In the genomic region with DNA sequence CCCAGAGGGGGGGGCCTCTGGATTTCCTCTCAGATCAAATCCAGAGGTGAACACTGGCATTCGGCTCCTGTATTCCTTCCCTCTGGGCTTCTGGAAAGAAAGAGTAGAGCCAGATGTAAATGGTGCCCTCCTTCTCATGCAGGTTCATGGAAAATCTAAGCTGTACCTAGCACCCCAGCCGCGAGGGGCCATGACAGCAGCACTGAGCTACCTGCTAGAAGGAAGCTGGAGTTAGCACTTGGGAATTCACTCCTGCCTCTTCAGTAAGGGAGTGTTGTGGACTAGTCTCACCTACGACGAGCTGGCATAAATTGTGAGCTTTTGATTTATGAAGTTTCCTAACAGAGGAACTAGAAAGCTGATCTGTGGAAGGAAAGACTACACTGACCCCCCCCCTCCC, we compare ENCODE assay signal across 10 mouse cellular contexts. TPM values are rescaled to one million over a fixed set of nuclear protein-coding genes. Genes with fewer than 3 reads are reported as not detected.
A peak's percentile ranks its signal among the peaks of the same experiment; 100 is the strongest.
DNase-seq lines count a peak whose midpoint lies in the region; ATAC-seq and TF ChIP-seq lines count a peak whose summit lies in the region.
"Had no signal": no experiment of that assay in that cellular context is flagged by ENCODE, and none has a peak within 500 bp of the region (broad histone marks: within the 10 kb centered on the region; RNA-seq: fewer than 3 reads in every experiment).

No protein-coding gene starts in this region.

- H3K4me2 ChIP-seq in heart, embryonic 11.5 days = no peak overlapping the region
- no peak overlapping the region for H3K4me2 ChIP-seq in midbrain, embryonic 11.5 days
- H3K4me2 ChIP-seq in stomach, postnatal 0 days (replicated peaks; ENCODE audit: low read depth) = peak overlapping the region; percentile 34

- WGBS in heart, adult 2 months = 85% methylated on average over 5 of the region's 5 CpGs
- WGBS in heart, embryonic 11.5 days (ENCODE audit: insufficient replicate concordance) = 75% methylated on average over 5 of the region's 5 CpGs
- WGBS in midbrain, embryonic 10.5 days = 95% methylated on average over 5 of the region's 5 CpGs
- 90% methylated on average over 5 of the region's 5 CpGs for WGBS in midbrain, embryonic 11.5 days
- WGBS in stomach, postnatal 0 days = 52% methylated on average over 5 of the region's 5 CpGs

- H3K27me3 ChIP-seq in heart, adult 2 months (ENCODE audit: control insufficient read depth, insufficient read depth, low read length) = no peaks in the 10 kb centered on the region
- H3K27me3 ChIP-seq in heart, embryonic 11.5 days (ENCODE audit: control insufficient read depth, insufficient read depth, low read length) = no peaks in the 10 kb centered on the region
- H3K27me3 ChIP-seq in midbrain, embryonic 10.5 days (ENCODE audit: low read depth, poor library complexity, severe bottlenecking) = no peaks in the 10 kb centered on the region
- H3K27me3 ChIP-seq in midbrain, embryonic 11.5 days (ENCODE audit: control insufficient read depth, insufficient read depth, low read length) = no peaks in the 10 kb centered on the region
- no peaks in the 10 kb centered on the region for H3K27me3 ChIP-seq in stomach, postnatal 0 days (ENCODE audit: control insufficient read depth, insufficient read depth, low read length)

- H3K4me3 ChIP-seq in heart, adult 2 months = no peak overlapping the region
- H3K4me3 ChIP-seq in heart, embryonic 11.5 days (ENCODE audit: low read depth, low read length) = no peak overlapping the region
- no peak overlapping the region for H3K4me3 ChIP-seq in midbrain, embryonic 10.5 days
- no peak overlapping the region for H3K4me3 ChIP-seq in midbrain, embryonic 11.5 days (ENCODE audit: low read depth, low read length)
- H3K4me3 ChIP-seq in stomach, postnatal 0 days (ENCODE audit: low read depth, low read length) = 0 out of 2 replicates have a peak overlapping the region, but pooled peaks have one; percentile 10

- no peak for TF ChIP-seq POLR2A in heart, adult 2 months (IDR thresholded peaks at IDR 0.05; ENCODE audit: insufficient read depth, low read depth, low read length)

- H3K27ac ChIP-seq in heart, adult 2 months = peak overlapping the region; percentile 51
- H3K27ac ChIP-seq in heart, embryonic 11.5 days (ENCODE audit: low read depth, low read length) = no peak overlapping the region
- H3K27ac ChIP-seq in midbrain, embryonic 10.5 days (replicated peaks) = 0 out of 2 replicates have a peak overlapping the region, but pooled peaks have one; percentile 67
- no peak overlapping the region for H3K27ac ChIP-seq in midbrain, embryonic 11.5 days (ENCODE audit: low read depth, low read length)
- peak overlapping the region; percentile 81 for H3K27ac ChIP-seq in stomach, postnatal 0 days (replicated peaks)

- H3K36me3 ChIP-seq in heart, adult 2 months (ENCODE audit: control insufficient read depth, insufficient read depth, low read length) = no peaks in the 10 kb centered on the region
- H3K36me3 ChIP-seq in heart, embryonic 11.5 days (ENCODE audit: control insufficient read depth, insufficient read depth, low read length) = no peaks in the 10 kb centered on the region
- no peaks in the 10 kb centered on the region for H3K36me3 ChIP-seq in midbrain, embryonic 10.5 days
- H3K36me3 ChIP-seq in midbrain, embryonic 11.5 days (ENCODE audit: control insufficient read depth, insufficient read depth, low read length) = no peaks in the 10 kb centered on the region
- no peaks in the 10 kb centered on the region for H3K36me3 ChIP-seq in stomach, postnatal 0 days (ENCODE audit: control insufficient read depth, insufficient read depth, low read length)

- H3K9ac ChIP-seq in heart, adult 2 months (ENCODE audit: low read depth, low read length) = no peak overlapping the region
- no peak overlapping the region for H3K9ac ChIP-seq in heart, embryonic 11.5 days (ENCODE audit: low read depth, low read length)
- H3K9ac ChIP-seq in midbrain, embryonic 11.5 days (ENCODE audit: low read length) = no peak overlapping the region
- 0 out of 2 replicates have a peak overlapping the region, but pooled peaks have one; percentile 18 for H3K9ac ChIP-seq in stomach, postnatal 0 days (ENCODE audit: low read length)
- H3K9ac ChIP-seq: liver, postnatal 0 days had no signal

- intact Hi-C loops in heart, adult 2 months (cut with DNase I) = no loop called here

- no peak for TF ChIP-seq CTCF in heart, adult 2 months (IDR thresholded peaks at IDR 0.05)
- no peak for TF ChIP-seq CTCF in stomach, postnatal 0 days (IDR thresholded peaks at IDR 0.05; ENCODE audit: low read depth)

- H3K79me2 ChIP-seq in heart, adult 2 months (replicated peaks; ENCODE audit: control insufficient read depth, insufficient read depth, low read length) = no peaks in the 10 kb centered on the region

- TF ChIP-seq EP300 in heart, adult 2 months (IDR thresholded peaks at IDR 0.05; ENCODE audit: insufficient read depth, low read depth, low read length) = no peak
- no peak for TF ChIP-seq EP300 in stomach, postnatal 0 days (optimal IDR thresholded peaks at IDR 0.05)

- H3K4me1 ChIP-seq in heart, adult 2 months (ENCODE audit: control insufficient read depth, insufficient read depth, low read length) = peaks cover 4% of the 10 kb centered on the region
- peaks cover 4% of the 10 kb centered on the region; the same call in 1 of the 2 replicates for H3K4me1 ChIP-seq in heart, embryonic 11.5 days (ENCODE audit: control insufficient read depth, insufficient read depth, low read length)
- H3K4me1 ChIP-seq in midbrain, embryonic 10.5 days = peaks cover 23% of the 10 kb centered on the region
- H3K4me1 ChIP-seq in midbrain, embryonic 11.5 days (ENCODE audit: control insufficient read depth, insufficient read depth, low read length) = peaks cover 9% of the 10 kb centered on the region; the same call in 1 of the 2 replicates
- no peaks in the 10 kb centered on the region; the same call in 1 of the 2 replicates for H3K4me1 ChIP-seq in stomach, postnatal 0 days (replicated peaks; ENCODE audit: control insufficient read depth, insufficient read depth)

- DNase-seq in heart, adult 2 months = no peak
- DNase-seq in midbrain, embryonic 10.5 days (ENCODE audit: low spot score) = no peak
- DNase-seq in midbrain, embryonic 11.5 days (ENCODE audit: low spot score, missing footprints) = no peak
- DNase-seq in lung, postnatal 10 days = peak; percentile 31
- peak; percentile 29 for DNase-seq in stomach, postnatal 0 days (ENCODE audit: low spot score)
- DNase-seq in kidney, adult 18-20 months = no peak
- DNase-seq: liver, postnatal 0 days had no signal

- no peak for ATAC-seq in heart, embryonic 11.5 days (replicated peaks; ENCODE audit: insufficient number of reproducible peaks, low FRiP score, low TSS enrichment)
- no peak for ATAC-seq in midbrain, embryonic 11.5 days (ENCODE audit: low FRiP score)
- no peak for ATAC-seq in stomach, postnatal 0 days (ENCODE audit: low FRiP score, low TSS enrichment)
- no peak for ATAC-seq in CD4-positive, CD25-positive, alpha-beta regulatory T cell, adult 4 months
- ATAC-seq: liver, postnatal 0 days had no signal

- no peaks in the 10 kb centered on the region for H3K9me3 ChIP-seq in heart, embryonic 11.5 days (replicated peaks; ENCODE audit: control insufficient read depth, low read length)
- no peaks in the 10 kb centered on the region for H3K9me3 ChIP-seq in midbrain, embryonic 10.5 days (replicated peaks)
- H3K9me3 ChIP-seq in midbrain, embryonic 11.5 days (ENCODE audit: control insufficient read depth, low read length) = no peaks in the 10 kb centered on the region
- H3K9me3 ChIP-seq in stomach, postnatal 0 days (ENCODE audit: control insufficient read depth, low read length) = no peaks in the 10 kb centered on the region

RNA-seq across cellular contexts. Expression of gene Txndc2, which starts 1.6 kb away (rescaled TPM):
- total RNA-seq in heart, adult 2 months (2021) = not detected
- polyA plus RNA-seq in heart, adult 2 months (2012; rRNA removed) = 0.09 and 0.12 TPM in 2 replicates
- polyA plus RNA-seq in heart, embryonic 11.5 days (2014; fragmentation: Nextera tagmentation; extraction: Ambion mirVana) = not detected in 2 replicates
- not detected in 2 replicates for polyA plus RNA-seq in midbrain, embryonic 10.5 days (2016; fragmentation: Nextera tagmentation; extraction: Ambion mirVana)
- 0.12 and 0.18 TPM in 2 replicates for polyA plus RNA-seq in midbrain, embryonic 11.5 days (2014; fragmentation: Nextera tagmentation; extraction: Ambion mirVana)
- polyA plus RNA-seq in stomach, postnatal 0 days (2015; fragmentation: Nextera tagmentation; extraction: Ambion mirVana) = not detected in 2 replicates
- not detected for polyA plus RNA-seq in CD4-positive, CD25-positive, alpha-beta regulatory T cell, adult 4 months (2017; shearing (Covaris generic))
- total RNA-seq: hematopoietic stem cell, adult 5-6 weeks had no signal
- polyA plus RNA-seq: liver, postnatal 0 days had no signal

RNA-seq across cellular contexts. Expression of gene Vapa, which starts 30.2 kb away (rescaled TPM):
- 10 to 100 TPM; 86.1 to 91.4 TPM for total RNA-seq in heart, adult 2 months (2021)
- polyA plus RNA-seq in heart, adult 2 months (2012; rRNA removed) = 14.3 and 21.0 TPM in 2 replicates
- polyA plus RNA-seq in heart, embryonic 11.5 days (2014; fragmentation: Nextera tagmentation; extraction: Ambion mirVana) = 172 and 173 TPM in 2 replicates
- 174 and 184 TPM in 2 replicates for polyA plus RNA-seq in midbrain, embryonic 10.5 days (2016; fragmentation: Nextera tagmentation; extraction: Ambion mirVana)
- polyA plus RNA-seq in midbrain, embryonic 11.5 days (2014; fragmentation: Nextera tagmentation; extraction: Ambion mirVana) = 242 and 263 TPM in 2 replicates
- polyA plus RNA-seq in stomach, postnatal 0 days (2015; fragmentation: Nextera tagmentation; extraction: Ambion mirVana) = 203 and 210 TPM in 2 replicates
- polyA plus RNA-seq in CD4-positive, CD25-positive, alpha-beta regulatory T cell, adult 4 months (2017; shearing (Covaris generic)) = 10 to 100 TPM; 24.0 to 50.2 TPM

Comparison
In these comparisons a context has a peak if more than half of its experiments do, and no peak if none do; other contexts are left out.
1. H3K27ac ChIP-seq: peak in heart, adult 2 months (single experiment), midbrain, embryonic 10.5 days (single experiment) and stomach, postnatal 0 days (single experiment); none in heart, embryonic 11.5 days (single experiment) and midbrain, embryonic 11.5 days (single experiment).
2. DNase-seq: peak in lung, postnatal 10 days (single experiment) and stomach, postnatal 0 days (single experiment); none in heart, adult 2 months (0 of 2), midbrain, embryonic 10.5 days (single experiment), midbrain, embryonic 11.5 days (single experiment) and kidney, adult 18-20 months (single experiment).